Mouse (Mus musculus) olfactory bulb, adult 2 months (tissue): ENCODE measurements around the gene Ikbip.

Experiments used
- CTCF ChIP-seq: fragments of 200-500 bp; IDR thresholded peaks from 2 replicates; pipeline ENCODE4 v1.5.1; 2012; ENCODE audit warnings: low read depth, mild to moderate bottlenecking, low read length, moderate library complexity; ENCODE audit not compliant: insufficient read depth
- POLR2A ChIP-seq: fragments of 200-500 bp; IDR thresholded peaks from 2 replicates; pipeline ENCODE4 v1.6.1; 2012; ENCODE audit warnings: mild to moderate bottlenecking, low read depth, low read length, moderate library complexity; ENCODE audit not compliant: insufficient read depth

DNA sequence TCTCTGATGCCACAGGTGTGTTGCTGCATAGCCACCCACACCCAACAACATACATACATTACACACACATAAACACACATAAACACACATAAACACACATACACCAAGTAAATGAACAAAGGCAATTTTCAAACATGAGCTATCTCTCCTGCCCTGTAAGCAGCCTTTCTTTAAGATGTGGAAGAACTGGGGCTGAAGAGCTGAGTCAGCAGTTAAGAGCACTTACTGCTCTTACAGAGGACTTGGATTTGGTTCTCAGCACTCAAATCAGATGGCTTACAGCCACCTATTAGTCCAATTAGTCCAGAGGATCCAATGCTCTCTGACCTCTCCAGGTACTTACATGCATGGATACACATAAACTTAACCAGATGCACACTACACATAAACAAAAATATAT is 30.0 kb upstream of the Ikbip start:
- TF ChIP-seq POLR2A (no peak), CTCF (no peak)
